Mouse (Mus musculus): ENCODE measurements around the gene Pkig.

DNA sequence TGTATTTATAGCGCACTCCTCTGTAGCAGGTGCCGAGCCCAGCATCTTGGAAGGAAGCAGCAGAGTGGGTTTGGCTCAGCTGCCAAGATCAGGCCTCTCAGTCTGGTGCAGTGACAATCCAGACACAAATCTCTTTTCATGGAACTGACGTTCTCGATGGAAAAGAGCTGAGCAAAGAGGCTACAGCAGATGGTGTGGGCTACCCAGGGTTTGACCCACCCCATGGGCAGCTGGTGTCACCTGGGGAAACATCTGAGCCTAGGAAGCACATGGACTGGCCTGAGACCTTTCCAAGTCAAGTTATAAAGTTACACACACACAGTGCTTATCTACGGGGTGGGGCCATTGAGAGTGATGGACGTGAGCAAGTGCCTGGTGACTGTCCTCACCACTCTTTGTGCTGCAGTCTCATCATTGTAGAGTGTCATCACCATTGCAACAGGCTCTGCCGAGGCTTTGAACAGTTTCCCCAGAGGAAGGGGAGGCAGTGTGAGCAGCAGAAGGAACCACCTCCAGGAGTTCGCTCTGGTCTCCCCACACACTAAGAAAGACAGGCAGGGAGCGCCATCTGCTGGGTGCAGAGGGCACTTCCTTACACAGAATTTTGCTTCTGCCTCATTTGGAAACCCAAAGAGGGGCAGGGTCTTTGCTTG, 60.9 kb downstream of the Pkig start:
- TF ChIP-seq CTCF (IDR thresholded peaks at IDR 0.05), result no peak; the same call in none of the 2 replicates
- TF ChIP-seq POLR2A (IDR thresholded peaks at IDR 0.05; ENCODE audit: insufficient read depth, low read depth, low read length), result peak; percentile 42; the same call in 1 of the 2 replicates
